Mouse (Mus musculus): Measurements from ENCODE around the gene Rundc3b.

DNA sequence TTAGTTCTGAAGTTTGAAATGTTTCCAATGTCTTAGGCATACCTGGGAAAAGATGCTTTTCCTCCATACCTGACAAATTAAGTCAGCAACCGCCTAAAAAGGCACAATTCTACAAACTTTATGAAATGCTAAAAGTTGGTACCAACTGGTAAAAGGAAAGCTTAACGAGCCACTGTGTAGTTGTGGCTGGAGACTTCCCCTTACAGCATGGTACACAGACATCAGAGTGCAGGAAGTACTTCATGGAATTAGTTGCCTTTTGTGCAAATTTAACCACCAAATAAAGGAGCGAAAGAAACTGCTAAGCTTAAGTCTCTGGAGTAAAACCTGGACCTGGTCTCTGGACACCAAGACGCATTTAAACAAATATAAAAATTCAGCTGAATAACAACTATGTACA lies 131.0 kb downstream of the Rundc3b start:
- TF ChIP-seq CTCF (IDR thresholded peaks at IDR 0.05; ENCODE audit: insufficient read depth, low read length) (no peak), POLR2A (IDR thresholded peaks at IDR 0.05; ENCODE audit: borderline replicate concordance, extremely low read depth, low read depth, low read length) (no peak)
